11 mouse cellular contexts compared by ENCODE assay signal in the genomic region with DNA sequence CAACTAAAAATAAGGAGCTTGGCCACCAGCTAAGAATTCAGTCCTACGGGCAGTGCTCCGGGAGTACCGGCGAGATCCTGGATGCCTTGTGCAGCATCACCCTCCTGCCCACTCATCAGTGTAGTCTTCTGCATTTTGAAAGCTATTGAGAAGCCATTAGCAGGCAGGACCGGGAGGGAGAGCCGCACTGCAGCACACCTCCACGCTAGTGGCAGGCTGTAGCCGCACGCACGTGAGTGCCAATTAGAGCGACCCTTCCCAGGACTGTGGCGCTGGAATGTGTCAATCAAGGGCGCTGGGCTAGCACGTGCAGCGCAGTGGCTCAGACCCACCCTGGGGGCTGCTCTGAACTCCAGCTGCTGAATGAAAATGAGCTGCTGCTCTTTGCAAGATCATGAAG.
DNase-seq lines count a peak whose midpoint lies in the region; ATAC-seq and TF ChIP-seq lines count a peak whose summit lies in the region.
"Had no signal": no experiment of that assay in that cellular context is flagged by ENCODE, and none has a peak within 500 bp of the region (broad histone marks: within the 10 kb centered on the region; RNA-seq: fewer than 3 reads in every experiment).

No protein-coding gene starts in this region.

- no peak overlapping the region for H3K4me2 ChIP-seq in lung, embryonic 14.5 days
- peak overlapping the region; percentile 51 for H3K4me2 ChIP-seq in forebrain, postnatal 0 days (ENCODE audit: low read depth)

- no peak overlapping the region for H3K9ac ChIP-seq in lung, embryonic 14.5 days
- H3K9ac ChIP-seq in forebrain, postnatal 0 days: peak overlapping the region; percentile 33

- no peak for TF ChIP-seq CTCF in lung, embryonic 14.5 days (IDR thresholded peaks at IDR 0.05; ENCODE audit: low read depth)
- no peak for TF ChIP-seq CTCF in forebrain, postnatal 0 days (IDR thresholded peaks at IDR 0.05; ENCODE audit: low read depth)

- no peaks in the 10 kb centered on the region for H3K36me3 ChIP-seq in lung, embryonic 14.5 days (ENCODE audit: insufficient read depth)
- H3K36me3 ChIP-seq in forebrain, postnatal 0 days (ENCODE audit: insufficient read depth): no peaks in the 10 kb centered on the region

- 4% methylated on average over 15 of the region's 15 CpGs for WGBS in lung, embryonic 14.5 days
- WGBS in forebrain, postnatal 0 days: 2% methylated on average over 15 of the region's 15 CpGs

- peak; percentile 4 for DNase-seq in lung, embryonic 14.5 days
- DNase-seq in lung, postnatal 14 days: no peak
- DNase-seq in forebrain, postnatal 0 days: peak; percentile 29
- peak; percentile 15 for DNase-seq in left cerebral cortex, postnatal 4 days
- DNase-seq in right cerebral cortex, postnatal 4 days: peak; percentile 17
- DNase-seq in spleen, adult 18-20 months: no peak
- no peak for DNase-seq in lung, postnatal 36 days
- no peak for DNase-seq in adrenal gland, adult 2 months
- DNase-seq: thymus, adult 2 months had no signal

- no peaks in the 10 kb centered on the region for H3K27me3 ChIP-seq in lung, embryonic 14.5 days (ENCODE audit: insufficient read depth, low read length)
- H3K27me3 ChIP-seq in forebrain, postnatal 0 days (ENCODE audit: insufficient read depth, low read length): no peaks in the 10 kb centered on the region

- H3K4me1 ChIP-seq in lung, embryonic 14.5 days (ENCODE audit: insufficient read depth): no peaks in the 10 kb centered on the region
- H3K4me1 ChIP-seq in forebrain, postnatal 0 days (ENCODE audit: insufficient read depth): no peaks in the 10 kb centered on the region

- H3K9me3 ChIP-seq in lung, embryonic 14.5 days (ENCODE audit: low read depth, low read length): no peaks in the 10 kb centered on the region
- no peaks in the 10 kb centered on the region for H3K9me3 ChIP-seq in forebrain, postnatal 0 days (ENCODE audit: low read length)

- no peak for ATAC-seq in lung, embryonic 14.5 days (ENCODE audit: insufficient read depth)
- ATAC-seq in forebrain, postnatal 0 days: peak; percentile 83
- ATAC-seq: lung, postnatal 0 days; Patski had no signal

- intact Hi-C loops in left cerebral cortex, postnatal 4 days (cut with DNase I): loop anchor here (10.0 kb wide), 1 partner anchor 146 kb away; no protein-coding TSS in a partner anchor

- H3K27ac ChIP-seq in lung, embryonic 14.5 days (ENCODE audit: low read depth): no peak overlapping the region
- 0 out of 2 replicates have a peak overlapping the region, but pooled peaks have one; percentile 3 for H3K27ac ChIP-seq in forebrain, postnatal 0 days (ENCODE audit: low read depth, low read length)

- H3K4me3 ChIP-seq in lung, embryonic 14.5 days (ENCODE audit: low read depth, low read length): no peak overlapping the region
- peak overlapping the region; percentile 30 for H3K4me3 ChIP-seq in forebrain, postnatal 0 days (ENCODE audit: low read depth, low read length)

Comparison
In these comparisons a context has a peak if more than half of its experiments do, and no peak if none do; other contexts are left out.
1. DNase-seq: peak in lung, embryonic 14.5 days (single experiment), forebrain, postnatal 0 days (single experiment), left cerebral cortex, postnatal 4 days (single experiment) and right cerebral cortex, postnatal 4 days (single experiment); none in lung, postnatal 14 days (single experiment), spleen, adult 18-20 months (0 of 2), lung, postnatal 36 days (single experiment) and adrenal gland, adult 2 months (single experiment).